Mouse (Mus musculus): ENCODE data around the gene Plk1. TPM values are rescaled to one million over a fixed set of nuclear protein-coding genes. Genes with fewer than 3 reads are reported as not detected.

The Plk1 gene
- polyA plus RNA-seq, 1 experiment from 2014 or later: 160 TPM

DNA sequence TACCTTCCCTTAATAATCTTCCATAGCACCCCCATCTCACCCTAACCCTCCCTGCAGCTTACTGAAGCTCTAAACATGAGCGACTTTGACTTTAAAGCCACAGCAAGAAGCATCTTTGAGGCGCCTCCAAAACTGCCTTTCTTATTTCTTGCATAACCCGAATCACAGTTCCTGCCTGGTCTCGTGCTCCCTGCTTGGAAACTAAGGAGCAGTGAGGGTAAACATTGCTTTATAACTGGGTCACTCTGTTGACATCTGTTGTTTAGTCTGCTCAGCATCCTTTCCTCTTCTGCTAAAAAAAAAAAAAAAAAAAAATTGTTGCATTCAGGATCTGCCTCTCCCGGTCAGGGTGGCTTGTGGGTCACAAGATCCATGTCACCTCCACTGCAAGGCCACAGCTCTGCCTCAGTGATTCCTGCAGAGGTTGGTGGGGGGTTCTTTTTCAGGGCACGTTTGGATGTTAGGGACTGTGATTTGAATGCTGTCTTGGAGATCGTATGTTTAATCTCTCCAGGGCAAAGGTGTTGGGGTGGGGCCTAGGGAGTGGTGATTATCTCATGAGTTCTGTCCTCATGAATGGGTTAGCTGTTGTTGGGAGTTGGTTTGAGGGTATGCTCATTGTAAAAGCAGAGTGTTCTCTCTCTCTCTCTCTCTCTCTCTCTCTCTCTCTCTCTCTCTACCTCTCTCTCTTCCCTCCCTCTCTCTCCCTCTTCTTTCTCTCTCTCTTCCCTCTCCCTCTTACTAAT is 49.2 kb downstream of the Plk1 start:
- peak; percentile 58; the same call in 1 of the 2 replicates for ATAC-seq (ENCODE audit: insufficient read depth)
- TF ChIP-seq CTCF (IDR thresholded peaks at IDR 0.05; ENCODE audit: low read depth): no peak

DNA sequence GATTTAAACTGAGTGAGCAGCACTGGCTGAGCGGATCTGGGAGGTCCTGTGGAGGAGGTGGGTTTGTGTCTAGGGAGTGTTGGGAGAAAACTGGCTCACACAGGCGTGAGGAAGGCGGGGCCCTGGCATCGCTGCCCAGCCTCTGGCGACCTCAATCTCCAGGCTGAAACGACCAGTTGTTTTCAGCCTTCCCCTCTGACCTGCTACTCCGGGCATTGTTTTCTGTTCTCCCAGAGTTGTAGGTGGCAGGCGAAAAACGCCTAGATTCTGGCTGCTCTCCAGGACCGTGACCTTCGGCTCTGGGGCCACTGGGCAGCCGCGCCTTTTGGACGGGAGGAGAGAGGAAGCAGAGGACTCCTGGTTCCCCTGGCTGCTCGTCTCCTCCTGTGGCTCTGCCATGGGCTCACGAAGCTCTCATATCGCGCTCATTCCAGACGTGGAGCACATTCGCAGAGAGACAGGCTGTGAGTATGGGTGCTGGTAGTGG is 60.1 kb downstream of the Plk1 start, which contains the start of gene Chp2:
Chp2 (plus strand) TSS at position 182 of the 487 bp plus-strand sequence.
- TF ChIP-seq CTCF (IDR thresholded peaks at IDR 0.05; ENCODE audit: low read depth): no peak
- no peaks in the 10 kb centered on the region for H3K9me3 ChIP-seq (ENCODE audit: low read depth, low read length)
- peak; percentile 66 for ATAC-seq (ENCODE audit: insufficient read depth)
- H3K27ac ChIP-seq (ENCODE audit: low read depth): no peak within 1 kb of the TSS
- WGBS: 15% methylated on average over 20 of the region's 20 CpGs
- H3K9ac ChIP-seq: peak within 1 kb of the TSS; percentile 29; the same call in 1 of the 2 replicates
- H3K4me2 ChIP-seq: peak within 1 kb of the TSS; percentile 51
- H3K27me3 ChIP-seq (ENCODE audit: insufficient read depth, low read length): no peaks in the 10 kb centered on the region
- H3K36me3 ChIP-seq (ENCODE audit: insufficient read depth): no peaks in the 10 kb centered on the region
- peak within 1 kb of the TSS; percentile 20; the same call in 1 of the 2 replicates for H3K4me3 ChIP-seq (ENCODE audit: low read depth, low read length)
- peak; percentile 55 for DNase-seq
- no peaks in the 10 kb centered on the region for H3K4me1 ChIP-seq (ENCODE audit: insufficient read depth)

More for the DNA sequence above, 49.2 kb downstream of the Plk1 start:
- Histone ChIP-seq H3K4me3 (ENCODE audit: low read depth, low read length) (no peak overlapping the region), H3K4me1 (ENCODE audit: insufficient read depth) (no peaks in the 10 kb centered on the region), H3K9ac (no peak overlapping the region), H3K9me3 (ENCODE audit: low read depth, low read length) (no peaks in the 10 kb centered on the region), H3K27me3 (ENCODE audit: insufficient read depth, low read length) (no peaks in the 10 kb centered on the region), H3K36me3 (ENCODE audit: insufficient read depth) (no peaks in the 10 kb centered on the region), H3K27ac (ENCODE audit: low read depth) (no peak overlapping the region), H3K4me2 (no peak overlapping the region)
- 24% methylated on average over 7 of the region's 7 CpGs for WGBS
- DNase-seq: peak; percentile 57

Other genes starting within 250 kb of the Plk1 start
- gene Cog7, start 177.7 kb upstream of the Plk1 start, polyA plus RNA-seq (2014; fragmentation: Nextera tagmentation; extraction: Ambion mirVana): 23.1 and 23.2 TPM in 2 replicates
- 73.2 and 76.8 TPM in 2 replicates for gene Gga2, start 138.2 kb upstream of the Plk1 start, polyA plus RNA-seq (2014; fragmentation: Nextera tagmentation; extraction: Ambion mirVana)
- gene Ubfd1, start 92.3 kb upstream of the Plk1 start, polyA plus RNA-seq (2014; fragmentation: Nextera tagmentation; extraction: Ambion mirVana): 80.8 and 83.1 TPM in 2 replicates
- 16.5 and 17.5 TPM in 2 replicates for gene Ears2, start 92.2 kb upstream of the Plk1 start, polyA plus RNA-seq (2014; fragmentation: Nextera tagmentation; extraction: Ambion mirVana)
- gene Ndufab1, start 57.6 kb upstream of the Plk1 start, polyA plus RNA-seq (2014; fragmentation: Nextera tagmentation; extraction: Ambion mirVana): 620 and 633 TPM in 2 replicates
- 20.6 and 20.8 TPM in 2 replicates for gene Palb2, start 26.5 kb upstream of the Plk1 start, polyA plus RNA-seq (2014; fragmentation: Nextera tagmentation; extraction: Ambion mirVana)
- 108 and 119 TPM in 2 replicates for gene Dctn5, start 26.4 kb upstream of the Plk1 start, polyA plus RNA-seq (2014; fragmentation: Nextera tagmentation; extraction: Ambion mirVana)
- 0.16 TPM in 1 of 2 replicates, not detected in the other for gene Ern2, start 26.8 kb downstream of the Plk1 start, polyA plus RNA-seq (2014; fragmentation: Nextera tagmentation; extraction: Ambion mirVana)
- 0.53 and 0.84 TPM in 2 replicates for gene Chp2, start 60.1 kb downstream of the Plk1 start, polyA plus RNA-seq (2014; fragmentation: Nextera tagmentation; extraction: Ambion mirVana)
- gene Prkcb, start 129.3 kb downstream of the Plk1 start, polyA plus RNA-seq (2014; fragmentation: Nextera tagmentation; extraction: Ambion mirVana): 7.5 and 9.7 TPM in 2 replicates

All from lung, embryonic 14.5 days (tissue).